Mouse (Mus musculus): Measurements from ENCODE around the gene 9530077C05Rik.

DNA sequence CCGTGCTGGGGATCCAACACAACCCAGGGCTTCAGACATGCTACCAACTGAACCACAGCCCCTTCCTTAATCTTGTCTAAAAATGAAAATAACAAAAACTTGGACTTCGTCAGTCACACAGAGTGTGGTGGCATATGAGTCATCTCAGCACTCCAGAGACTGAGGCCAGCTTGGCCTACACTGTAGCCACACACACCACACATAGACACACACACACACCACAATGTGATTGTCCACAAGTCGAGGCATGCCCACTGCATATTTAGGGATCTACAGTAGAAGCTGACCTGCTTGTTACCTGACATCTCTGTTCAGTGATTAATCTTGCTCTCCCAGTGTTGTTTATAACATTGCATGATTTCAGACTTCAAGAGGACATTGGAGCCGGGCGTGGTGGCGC lies 37.9 kb downstream of the 9530077C05Rik start:
- TF ChIP-seq CTCF (IDR thresholded peaks at IDR 0.05) (no peak), EP300 (IDR thresholded peaks at IDR 0.05) (no peak)
